ENCODE assay signal across 32 mouse cellular contexts in the genomic region with DNA sequence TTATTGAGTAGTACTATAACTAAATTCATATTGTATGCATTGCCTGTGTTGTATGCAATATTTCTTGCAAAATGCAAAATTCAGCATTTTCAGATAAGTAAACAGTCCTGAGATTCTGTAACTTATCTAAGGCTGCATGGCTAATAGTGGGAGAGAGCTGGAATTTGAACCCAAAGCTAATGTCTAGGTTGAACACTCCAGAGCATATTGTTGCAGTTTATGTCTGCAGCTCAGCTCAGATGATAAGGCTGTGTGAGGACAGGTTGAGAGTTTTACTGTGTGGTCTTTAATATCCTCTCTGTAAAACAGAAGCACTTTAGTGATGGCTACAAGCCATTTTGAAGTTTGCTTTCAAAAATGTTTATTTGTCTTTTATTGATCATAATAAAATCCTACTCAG. TPM values are rescaled to one million over a fixed set of nuclear protein-coding genes. Genes with fewer than 3 reads are reported as not detected.
"Had no signal": no experiment of that assay in that cellular context is flagged by ENCODE, and none has a peak within 500 bp of the region (broad histone marks: within the 10 kb centered on the region; RNA-seq: fewer than 3 reads in every experiment).

No protein-coding gene starts in this region.

- H3K4me1 ChIP-seq: limb, embryonic 10.5 days; limb, embryonic 12.5 days; limb, embryonic 13.5 days; limb, embryonic 15.5 days; liver, embryonic 13.5 days; liver, embryonic 15.5 days; lung, embryonic 15.5 days; megakaryocyte, embryonic 14.5 days; midbrain, embryonic 10.5 days; midbrain, embryonic 12.5 days; midbrain, embryonic 13.5 days; midbrain, embryonic 15.5 days; neural tube, embryonic 12.5 days had no signal

- H3K27ac ChIP-seq: limb, embryonic 10.5 days; limb, embryonic 12.5 days; limb, embryonic 13.5 days; limb, embryonic 15.5 days; liver, embryonic 13.5 days; liver, embryonic 14.5 days; liver, embryonic 15.5 days; lung, embryonic 15.5 days; macrophage; midbrain, embryonic 10.5 days; midbrain, embryonic 12.5 days; midbrain, embryonic 13.5 days; midbrain, embryonic 15.5 days; neural tube, embryonic 12.5 days had no signal

- H3K9me3 ChIP-seq: limb, embryonic 10.5 days; limb, embryonic 12.5 days; limb, embryonic 13.5 days; limb, embryonic 15.5 days; liver, embryonic 13.5 days; liver, embryonic 15.5 days; lung, embryonic 15.5 days; megakaryocyte, embryonic 14.5 days; midbrain, embryonic 10.5 days; midbrain, embryonic 12.5 days; midbrain, embryonic 13.5 days; midbrain, embryonic 15.5 days; neural tube, embryonic 12.5 days had no signal

- H3K9ac ChIP-seq: limb, embryonic 12.5 days; limb, embryonic 13.5 days; limb, embryonic 15.5 days; liver, embryonic 13.5 days; liver, embryonic 14.5 days; liver, embryonic 15.5 days; liver, postnatal 0 days; lung, embryonic 14.5 days; lung, embryonic 15.5 days; midbrain, embryonic 12.5 days; midbrain, embryonic 13.5 days; midbrain, embryonic 15.5 days; neural tube, embryonic 12.5 days had no signal

- H3K27me3 ChIP-seq: limb, embryonic 12.5 days; limb, embryonic 13.5 days; limb, embryonic 15.5 days; liver, embryonic 13.5 days; liver, embryonic 15.5 days; lung, embryonic 15.5 days; megakaryocyte, embryonic 14.5 days; midbrain, embryonic 12.5 days; midbrain, embryonic 13.5 days; midbrain, embryonic 15.5 days; neural tube, embryonic 12.5 days had no signal

- H3K4me3 ChIP-seq: limb, embryonic 10.5 days; limb, embryonic 12.5 days; limb, embryonic 13.5 days; limb, embryonic 15.5 days; liver, embryonic 13.5 days; liver, embryonic 15.5 days; lung, embryonic 15.5 days; megakaryocyte, embryonic 14.5 days; midbrain, embryonic 10.5 days; midbrain, embryonic 12.5 days; midbrain, embryonic 13.5 days; midbrain, embryonic 15.5 days; myocyte; neural tube, embryonic 12.5 days had no signal

- H3K4me2 ChIP-seq: limb, embryonic 12.5 days; limb, embryonic 13.5 days; limb, embryonic 15.5 days; liver, embryonic 11.5 days; liver, embryonic 13.5 days; liver, embryonic 15.5 days; lung, embryonic 14.5 days; lung, embryonic 15.5 days; midbrain, embryonic 11.5 days; midbrain, embryonic 12.5 days; midbrain, embryonic 13.5 days; midbrain, embryonic 15.5 days; neural tube, embryonic 12.5 days had no signal

- DNase-seq: left cerebral cortex, postnatal 4 days; liver; liver, embryonic 13.5 days; liver, postnatal 0 days; lung, adult 18-20 months; lung, adult 2 months; lung, embryonic 14.5 days; lung, postnatal 10 days; lung, postnatal 14 days; lung, postnatal 36 days; lung, postnatal 4 days; midbrain, embryonic 14.5 days had no signal

- ATAC-seq: liver, postnatal 0 days; lung, postnatal 0 days; midbrain, embryonic 13.5 days; midbrain, embryonic 15.5 days; midbrain, embryonic 16.5 days had no signal

RNA-seq across cellular contexts. Expression of gene Tnfrsf11a, which starts 41.0 kb away (rescaled TPM):
- total RNA-seq: megakaryocyte-erythroid progenitor cell, adult 5-6 weeks had no signal
